Mouse (Mus musculus): ENCODE data around the gene Fgd6.

DNA sequence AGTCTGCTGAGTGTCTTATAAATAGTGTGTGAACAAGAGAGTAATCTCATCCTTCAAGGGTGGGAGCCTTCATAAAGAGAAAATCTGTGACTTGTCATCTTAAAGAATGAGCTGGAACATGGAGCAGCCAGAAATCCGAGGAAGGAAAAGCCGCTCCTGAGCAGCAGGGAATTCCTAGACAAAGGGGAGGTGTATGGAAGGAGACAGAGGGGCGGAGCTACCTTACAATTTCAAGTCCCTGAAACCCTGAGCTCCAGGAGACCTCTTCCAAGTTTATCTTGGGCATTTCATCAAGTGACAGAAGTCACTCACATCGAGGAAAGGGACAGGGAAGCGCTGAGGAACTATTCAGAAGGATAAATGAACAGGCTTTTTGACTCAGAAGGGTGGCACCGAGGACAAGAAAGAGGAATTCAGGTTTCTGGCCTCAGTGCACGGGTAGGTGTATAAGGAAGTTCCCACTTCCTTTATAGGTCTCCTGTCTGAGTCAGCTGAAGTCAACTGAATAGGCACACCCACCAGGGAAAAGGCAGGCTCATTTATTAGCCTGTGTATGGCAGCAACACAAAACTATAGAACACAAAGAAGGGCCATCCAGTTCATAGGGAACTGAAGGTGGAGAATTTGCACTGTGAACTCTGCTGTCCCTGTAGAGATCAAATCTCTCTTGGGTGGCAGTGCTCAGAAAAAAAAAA is 46.4 kb downstream of the Fgd6 start:
- no peak for TF ChIP-seq CTCF (IDR thresholded peaks at IDR 0.05; ENCODE audit: insufficient read depth, low read length)
- no peak for TF ChIP-seq POLR2A (IDR thresholded peaks at IDR 0.05; ENCODE audit: borderline replicate concordance, extremely low read depth, low read depth, low read length)
